Mouse (Mus musculus): ENCODE data around the gene 1700020D05Rik. TPM values are rescaled to one million over a fixed set of nuclear protein-coding genes. Genes with fewer than 3 reads are reported as not detected.
A peak's percentile ranks its signal among the peaks of the same experiment; 100 is the strongest.

The 1700020D05Rik gene
- polyA plus RNA-seq, 1 experiment from 2014 or later: not detected

DNA sequence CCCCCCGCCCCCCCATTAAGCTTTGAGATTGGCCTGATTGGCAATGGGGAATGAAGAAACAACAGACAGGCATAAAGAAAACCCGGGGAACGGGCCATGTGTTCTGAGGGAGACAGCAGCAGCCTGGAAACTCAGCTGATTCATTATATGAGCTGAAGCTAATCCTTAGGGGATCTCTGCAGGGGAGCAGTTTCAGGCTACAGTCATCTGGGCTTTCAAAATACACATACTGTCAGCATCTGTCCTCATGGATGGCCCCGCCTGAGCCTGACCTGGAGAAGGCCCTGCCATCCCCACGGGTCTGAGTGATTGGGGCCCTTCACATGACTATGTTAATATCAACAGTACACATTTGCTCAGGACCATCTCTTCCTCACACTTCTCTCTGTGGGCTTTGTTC, 31.7 kb downstream of the 1700020D05Rik start:
- Histone ChIP-seq H3K4me3 (no peak overlapping the region), H3K4me2 (no peak overlapping the region), H3K36me3 (peaks cover 15% of the 10 kb centered on the region), H3K27ac (peak overlapping the region; percentile 49), H3K27me3 (no peaks in the 10 kb centered on the region), H3K9me3 (no peaks in the 10 kb centered on the region), H3K9ac (peak overlapping the region; percentile 54; the same call in 1 of the 2 replicates), H3K4me1 (peaks cover 24% of the 10 kb centered on the region)
- 39% methylated on average over 5 of the region's 5 CpGs for whole genome bisulfite sequencing
- no peak for ATAC-seq (ENCODE audit: insufficient number of reproducible peaks, insufficient read depth, low FRiP score, low TSS enrichment, low read depth)

DNA sequence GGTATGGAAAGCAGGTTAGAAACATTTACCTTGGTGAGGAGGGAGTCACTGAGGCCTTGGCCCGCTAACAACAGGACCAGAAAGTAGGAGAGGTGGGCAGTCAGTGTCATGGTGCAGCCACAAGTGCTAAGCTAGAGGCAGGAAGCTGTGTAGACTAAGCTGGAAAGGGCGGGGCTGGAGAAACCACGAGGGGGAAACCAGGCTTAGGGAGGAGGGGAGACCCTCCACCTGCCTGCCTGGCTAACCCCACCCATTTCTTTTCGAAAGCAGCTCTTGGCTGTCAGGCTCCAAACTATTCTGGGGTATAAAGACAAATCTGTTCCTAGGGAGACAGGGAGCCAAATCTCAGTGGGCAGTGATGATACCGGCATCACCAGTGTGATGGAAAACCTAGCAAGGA, 35.2 kb downstream of the 1700020D05Rik start, which contains the start of gene Ctsw:
Gene Ctsw, minus strand, starts transcription at position 134 of the 400 bp plus-strand sequence.
- H3K9ac ChIP-seq: peak within 1 kb of the TSS; percentile 49; the same call in 1 of the 2 replicates
- peaks cover 12% of the 10 kb centered on the region for H3K4me1 ChIP-seq
- H3K27ac ChIP-seq: no peak within 1 kb of the TSS
- H3K27me3 ChIP-seq: no peaks in the 10 kb centered on the region
- H3K36me3 ChIP-seq: peaks cover 44% of the 10 kb centered on the region
- no peak for ATAC-seq (ENCODE audit: insufficient number of reproducible peaks, insufficient read depth, low FRiP score, low TSS enrichment, low read depth)
- no peak within 1 kb of the TSS for H3K4me3 ChIP-seq
- no peaks in the 10 kb centered on the region for H3K9me3 ChIP-seq
- no peak within 1 kb of the TSS for H3K4me2 ChIP-seq
- WGBS: 54% methylated on average over 5 of the region's 5 CpGs

- no peak overlapping the region for H3K4me2 ChIP-seq
- H3K27ac ChIP-seq: no peak overlapping the region
- no peak overlapping the region for H3K4me3 ChIP-seq
- peaks cover 12% of the 10 kb centered on the region for H3K4me1 ChIP-seq
- no peaks in the 10 kb centered on the region for H3K9me3 ChIP-seq
- WGBS: 90% methylated on average over 6 of the region's 6 CpGs
- H3K9ac ChIP-seq: no peak overlapping the region
- ATAC-seq (ENCODE audit: insufficient number of reproducible peaks, insufficient read depth, low FRiP score, low TSS enrichment, low read depth): no peak
- peaks cover 58% of the 10 kb centered on the region for H3K36me3 ChIP-seq
- no peaks in the 10 kb centered on the region for H3K27me3 ChIP-seq
Measured at GRCm38 (mm10) chr19:5466916-5467500, 36.6 kb downstream of the 1700020D05Rik start.

DNA sequence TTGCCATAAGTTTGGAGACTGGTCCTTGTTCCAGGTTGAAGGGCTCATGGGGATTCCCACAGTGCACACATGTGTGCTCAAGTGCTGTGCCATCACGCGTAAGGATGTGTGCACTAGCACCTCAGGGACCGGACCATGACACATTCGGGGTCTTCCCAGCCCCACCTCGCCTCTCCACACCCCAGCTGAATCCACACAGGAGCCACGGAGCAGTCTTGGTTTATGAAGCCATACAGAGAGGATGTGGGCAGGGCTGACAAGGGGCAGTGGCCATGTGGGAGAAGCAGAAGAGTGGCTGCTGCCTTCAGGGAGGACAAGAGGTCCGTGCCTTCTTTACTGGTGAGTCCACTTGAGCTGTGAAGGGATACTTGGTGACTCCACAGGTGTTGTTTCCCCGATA, 38.5 kb downstream of the 1700020D05Rik start:
- H3K4me2 ChIP-seq: no peak overlapping the region
- H3K36me3 ChIP-seq: peaks cover 61% of the 10 kb centered on the region
- no peaks in the 10 kb centered on the region for H3K9me3 ChIP-seq
- 0 out of 2 replicates have a peak overlapping the region, but pooled peaks have one; percentile 65 for H3K9ac ChIP-seq
- no peak overlapping the region for H3K27ac ChIP-seq
- ATAC-seq (ENCODE audit: insufficient number of reproducible peaks, insufficient read depth, low FRiP score, low TSS enrichment, low read depth): no peak
- no peak overlapping the region for H3K4me3 ChIP-seq
- H3K27me3 ChIP-seq: no peaks in the 10 kb centered on the region
- H3K4me1 ChIP-seq: peaks cover 22% of the 10 kb centered on the region
- WGBS: 94% methylated on average over 8 of the region's 8 CpGs

- peak overlapping the region; percentile 65 for H3K9ac ChIP-seq
- H3K36me3 ChIP-seq: peaks cover 61% of the 10 kb centered on the region
- peak overlapping the region; percentile 63 for H3K4me2 ChIP-seq
- H3K27ac ChIP-seq: peak overlapping the region; percentile 44; the same call in 1 of the 2 replicates
- 0 out of 2 replicates have a peak, but pooled peaks have one; percentile 29 for ATAC-seq (ENCODE audit: insufficient number of reproducible peaks, insufficient read depth, low FRiP score, low TSS enrichment, low read depth)
- 40% methylated on average over 15 of the region's 15 CpGs for WGBS
- peak overlapping the region; percentile 29 for H3K4me3 ChIP-seq
- H3K9me3 ChIP-seq: no peaks in the 10 kb centered on the region
- H3K27me3 ChIP-seq: peaks cover 4% of the 10 kb centered on the region; the same call in 1 of the 2 replicates
- H3K4me1 ChIP-seq: peaks cover 25% of the 10 kb centered on the region
Measured at GRCm38 (mm10) chr19:5463791-5464562, 39.6 kb downstream of the 1700020D05Rik start.

DNA sequence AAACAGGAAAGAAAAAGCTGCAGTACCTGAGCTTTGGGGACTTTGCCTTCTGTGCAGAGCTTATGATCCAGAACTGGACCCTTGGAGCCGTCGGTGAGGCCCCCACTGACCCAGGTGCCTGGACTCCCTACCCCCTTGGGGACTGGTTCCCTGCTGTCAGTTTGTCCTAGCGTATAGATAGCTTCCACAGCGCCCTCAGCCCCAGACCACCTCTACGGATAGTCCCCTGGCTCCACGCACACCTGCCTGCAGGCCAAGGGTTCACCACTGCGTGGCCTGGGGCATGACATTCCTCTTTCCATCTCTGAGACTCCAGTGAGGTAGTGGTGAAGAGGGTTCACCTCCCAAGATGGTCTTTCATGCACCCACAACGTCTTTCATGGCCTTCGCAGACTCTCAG, 40.4 kb downstream of the 1700020D05Rik start:
- Histone ChIP-seq H3K9ac (no peak overlapping the region), H3K4me3 (no peak overlapping the region), H3K9me3 (no peaks in the 10 kb centered on the region), H3K27me3 (peaks cover 7% of the 10 kb centered on the region; the same call in 1 of the 2 replicates), H3K4me1 (peaks cover 22% of the 10 kb centered on the region), H3K36me3 (peaks cover 61% of the 10 kb centered on the region), H3K27ac (no peak overlapping the region), H3K4me2 (no peak overlapping the region)
- WGBS: 86% methylated on average over 9 of the region's 9 CpGs
- ATAC-seq (ENCODE audit: insufficient number of reproducible peaks, insufficient read depth, low FRiP score, low TSS enrichment, low read depth): no peak

DNA sequence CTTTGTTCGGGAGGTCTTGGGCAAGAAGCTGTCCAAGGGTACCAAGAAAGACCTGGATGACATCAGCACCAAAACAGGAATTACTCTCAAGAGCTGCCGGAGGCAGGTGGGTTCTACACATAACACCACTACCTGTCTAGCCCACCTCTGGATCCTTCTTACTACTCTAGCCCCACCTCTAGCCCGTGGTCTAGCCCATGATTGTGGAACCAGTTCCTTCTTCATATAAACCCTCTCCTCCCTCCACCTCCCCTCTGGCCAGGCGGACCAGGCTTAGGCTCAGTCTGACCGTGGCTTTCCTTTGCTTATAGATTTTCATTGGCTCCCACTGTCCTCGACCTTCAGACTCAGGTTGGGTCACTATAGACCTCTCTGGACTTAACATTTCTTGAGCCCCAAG, 42.2 kb downstream of the 1700020D05Rik start:
- Histone ChIP-seq H3K4me2 (peak overlapping the region; percentile 91), H3K27me3 (peaks cover 7% of the 10 kb centered on the region; the same call in 1 of the 2 replicates), H3K9me3 (no peaks in the 10 kb centered on the region), H3K4me1 (peaks cover 30% of the 10 kb centered on the region), H3K9ac (peak overlapping the region; percentile 79), H3K27ac (no peak overlapping the region), H3K4me3 (peak overlapping the region; percentile 68), H3K36me3 (peaks cover 45% of the 10 kb centered on the region)
- ATAC-seq (ENCODE audit: insufficient number of reproducible peaks, insufficient read depth, low FRiP score, low TSS enrichment, low read depth): no peak
- 85% methylated on average over 6 of the region's 6 CpGs for WGBS

DNA sequence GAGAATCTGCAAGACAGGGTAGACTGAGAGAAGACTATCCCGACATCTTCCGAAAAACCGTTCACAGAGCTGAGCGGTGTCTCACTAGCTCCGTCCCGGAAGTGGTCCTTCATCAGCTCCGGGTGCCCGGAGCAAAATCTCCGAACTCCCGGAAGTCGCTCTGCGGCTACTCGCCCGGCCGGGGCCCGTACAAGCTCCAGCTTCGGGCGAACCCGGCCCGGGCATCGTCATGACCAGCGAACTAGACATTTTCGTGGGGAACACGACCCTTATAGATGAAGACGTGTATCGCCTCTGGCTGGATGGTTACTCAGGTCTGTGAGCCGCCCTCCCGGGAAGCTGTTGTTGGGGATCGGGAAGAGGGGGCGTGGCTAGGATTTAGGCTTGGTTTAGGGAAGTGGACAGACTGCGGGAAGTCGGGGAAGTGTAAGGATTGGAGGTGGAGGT, 43.1 kb downstream of the 1700020D05Rik start, which contains the start of gene Fibp:
Gene Fibp, plus strand, starts transcription at position 151 of the 447 bp plus-strand sequence.
- ATAC-seq (ENCODE audit: insufficient number of reproducible peaks, insufficient read depth, low FRiP score, low TSS enrichment, low read depth): 0 out of 2 replicates have a peak, but pooled peaks have one; percentile 53
- Histone ChIP-seq H3K4me2 (peak within 1 kb of the TSS; percentile 91), H3K4me3 (peak within 1 kb of the TSS; percentile 68), H3K36me3 (peaks cover 35% of the 10 kb centered on the region), H3K4me1 (peaks cover 39% of the 10 kb centered on the region), H3K27me3 (peaks cover 7% of the 10 kb centered on the region; the same call in 1 of the 2 replicates), H3K9ac (peak within 1 kb of the TSS; percentile 79), H3K27ac (peak within 1 kb of the TSS; percentile 70), H3K9me3 (no peaks in the 10 kb centered on the region)
- WGBS: under 1% methylated on average over 32 of the region's 32 CpGs

DNA sequence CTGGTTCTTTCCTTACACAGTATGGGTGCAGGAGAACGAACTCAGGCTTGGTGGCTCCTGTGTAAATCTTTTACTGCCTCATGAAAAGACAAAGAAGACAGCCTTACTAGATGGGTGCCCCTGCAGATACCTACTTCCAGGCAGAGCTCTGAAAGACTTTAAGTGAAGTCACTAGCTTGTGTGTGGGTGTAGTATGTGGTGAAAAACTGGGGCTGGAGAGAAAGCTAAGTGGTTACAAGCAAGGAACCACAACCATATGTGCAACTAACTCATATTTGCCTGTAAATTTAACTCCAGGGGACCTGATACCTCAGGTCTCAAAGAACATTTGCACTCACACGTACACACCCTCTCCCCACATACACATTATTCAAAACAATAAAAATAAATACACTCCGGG, 43.7 kb downstream of the 1700020D05Rik start:
- Histone ChIP-seq H3K4me2 (peak overlapping the region; percentile 91), H3K4me1 (peaks cover 45% of the 10 kb centered on the region), H3K9ac (peak overlapping the region; percentile 79), H3K27me3 (peaks cover 7% of the 10 kb centered on the region; the same call in 1 of the 2 replicates), H3K36me3 (peaks cover 30% of the 10 kb centered on the region), H3K27ac (peak overlapping the region; percentile 70; the same call in 1 of the 2 replicates), H3K4me3 (peak overlapping the region; percentile 68), H3K9me3 (no peaks in the 10 kb centered on the region)
- ATAC-seq (ENCODE audit: insufficient number of reproducible peaks, insufficient read depth, low FRiP score, low TSS enrichment, low read depth): no peak
- WGBS: 37% methylated on average over 3 of the region's 3 CpGs

DNA sequence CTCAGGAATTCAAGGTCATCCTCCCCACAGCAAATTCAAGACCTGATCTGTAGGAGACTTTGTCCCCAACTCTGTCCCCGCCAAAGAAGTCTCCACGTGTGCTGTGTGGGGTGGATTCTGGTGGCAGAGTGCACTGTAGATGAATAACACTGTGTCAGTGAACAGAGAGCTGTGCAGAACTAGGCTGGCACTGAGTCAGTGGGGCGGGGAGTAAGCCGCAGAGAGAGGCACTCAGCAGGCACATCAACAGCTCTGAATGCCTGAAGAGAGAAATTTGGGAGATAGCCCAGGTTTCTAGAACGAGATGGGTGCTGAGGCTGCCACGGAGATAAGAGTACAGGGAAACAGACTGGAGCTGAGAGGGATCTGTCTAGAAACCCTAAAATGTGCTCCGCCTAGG, 44.6 kb downstream of the 1700020D05Rik start:
- Histone ChIP-seq H3K9me3 (no peaks in the 10 kb centered on the region), H3K4me2 (no peak overlapping the region), H3K4me3 (no peak overlapping the region), H3K9ac (no peak overlapping the region), H3K27me3 (peaks cover 7% of the 10 kb centered on the region; the same call in 1 of the 2 replicates), H3K4me1 (peaks cover 44% of the 10 kb centered on the region), H3K36me3 (peaks cover 31% of the 10 kb centered on the region), H3K27ac (no peak overlapping the region)
- 70% methylated on average over 7 of the region's 7 CpGs for WGBS
- no peak for ATAC-seq (ENCODE audit: insufficient number of reproducible peaks, insufficient read depth, low FRiP score, low TSS enrichment, low read depth)

- H3K4me2 ChIP-seq: peak within 1 kb of the TSS; percentile 99
- H3K27ac ChIP-seq: peak within 1 kb of the TSS; percentile 87
- peak within 1 kb of the TSS; percentile 74 for H3K4me3 ChIP-seq
- ATAC-seq (ENCODE audit: insufficient number of reproducible peaks, insufficient read depth, low FRiP score, low TSS enrichment, low read depth): no peak
- H3K27me3 ChIP-seq: peaks cover 7% of the 10 kb centered on the region; the same call in 1 of the 2 replicates
- WGBS: 17% methylated on average over 14 of the region's 14 CpGs
- peak within 1 kb of the TSS; percentile 76 for H3K9ac ChIP-seq
- H3K36me3 ChIP-seq: peaks cover 24% of the 10 kb centered on the region
- no peaks in the 10 kb centered on the region for H3K9me3 ChIP-seq
- peaks cover 40% of the 10 kb centered on the region for H3K4me1 ChIP-seq
Measured at GRCm38 (mm10) chr19:5457746-5458442, 45.7 kb downstream of the 1700020D05Rik start, which contains the start of gene Ccdc85b. Gene Ccdc85b (minus strand): TSS chr19:5457894.

All from embryonic facial prominence, embryonic 13.5 days (tissue).